Mouse (Mus musculus) intestine, embryonic 16.5 days (tissue): ENCODE results near the gene Zfp354a. TPM values are rescaled to one million over a fixed set of nuclear protein-coding genes. Genes with fewer than 3 reads are reported as not detected.
"Not testable (repeated sequence)": the region's sequence is repeated elsewhere in the genome, so short reads cannot be mapped to it uniquely, and the experiment has no call there.

Source experiments
- ATAC-seq: fragments of 200-750 bp; cut with Nextera tagmentation; 2 replicates; pipeline ENCODE4 v1.8.0; 2017; ENCODE audit warnings: moderate TSS enrichment, moderate library complexity
- H3K27ac ChIP-seq: fragments of 300-500 bp; sonication (generic); 2 replicates; pipeline ENCODE4 v1.5.1; 2014; ENCODE audit warnings: mild to moderate bottlenecking, low read length
- H3K27me3 ChIP-seq: fragments of 300-500 bp; sonication (generic); replicated peaks from 2 replicates; pipeline ENCODE4 v1.6.1; 2014; ENCODE audit warnings: low read length, control low read depth, mixed read lengths; ENCODE audit not compliant: control insufficient read depth, insufficient read depth
- H3K36me3 ChIP-seq: fragments of 300-500 bp; sonication (generic); 2 replicates; pipeline ENCODE4 v1.6.1; 2014; ENCODE audit warnings: low read length, control low read depth; ENCODE audit not compliant: control insufficient read depth, insufficient read depth
- H3K4me1 ChIP-seq: fragments of 300-500 bp; sonication (generic); 2 replicates; pipeline ENCODE4 v1.6.1; 2014; ENCODE audit warnings: low read length, control low read depth, mixed read lengths; ENCODE audit not compliant: control insufficient read depth, insufficient read depth
- H3K4me2 ChIP-seq: fragments of 300-500 bp; sonication (generic); 2 replicates; pipeline ENCODE4 v1.6.1; 2014; ENCODE audit warnings: low read depth, low read length, control low read depth
- H3K4me3 ChIP-seq: fragments of 300-500 bp; sonication (generic); 2 replicates; pipeline ENCODE4 v1.5.1; 2014; ENCODE audit warnings: mild to moderate bottlenecking, low read length
- H3K9ac ChIP-seq: fragments of 300-500 bp; sonication (generic); 2 replicates; pipeline ENCODE4 v1.6.1; 2014; ENCODE audit warnings: low read depth, low read length
- H3K9me3 ChIP-seq: fragments of 300-500 bp; sonication (generic); 2 replicates; pipeline ENCODE4 v1.6.1; 2016; ENCODE audit warnings: low read length, control low read depth; ENCODE audit not compliant: control insufficient read depth
- WGBS: fragments of 180-500 bp; shearing (Covaris S2); extraction: QIAGEN DNeasy Blood & Tissue Kit; methylation state at CpG from one replicate; pipeline ENCODE4 v1.1.7; 2014; 5-methylcytosine and 5-hydroxymethylcytosine counted together
- polyA plus RNA-seq: library from polyadenylated mRNA; unstranded; fragments of >200 nt; fragmentation: Nextera tagmentation; extraction: Ambion mirVana; gene quantifications from 2 replicates; pipeline ENCODE4 v1.2.1, GENCODE M21; 2015

The Zfp354a gene
- polyA plus RNA-seq = 5.4 and 6.2 TPM in 2 replicates

DNA sequence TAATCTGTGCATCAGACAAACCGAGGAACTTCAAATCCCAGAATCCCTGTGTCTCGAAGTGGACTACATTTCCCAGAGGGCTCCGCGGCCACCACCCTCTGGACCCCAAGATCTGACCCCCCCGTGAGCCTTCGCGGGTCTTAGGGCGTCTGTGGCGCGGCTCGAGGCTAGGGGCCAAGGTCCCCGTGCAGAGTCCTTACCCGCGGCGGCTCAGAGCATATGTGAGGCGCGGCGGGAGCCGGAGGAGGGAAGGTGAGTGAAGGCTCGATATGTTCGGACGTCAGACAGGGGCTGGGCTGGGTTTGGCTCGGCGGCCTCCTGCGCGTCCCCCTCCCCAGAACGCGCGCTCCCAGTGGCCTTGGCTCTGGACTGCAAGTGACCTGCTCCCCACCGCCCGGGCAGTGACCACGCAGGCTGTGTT, at the start of gene Zfp354a:
Zfp354a (plus strand) TSS at position 107 of the 421 bp plus-strand sequence.
- WGBS = under 1% methylated on average over 32 of the region's 32 CpGs
- H3K27me3 ChIP-seq = no peaks in the 10 kb centered on the region
- peak within 1 kb of the TSS; percentile 89 for H3K9ac ChIP-seq
- H3K36me3 ChIP-seq = no peaks in the 10 kb centered on the region; the same call in 1 of the 2 replicates
- no peaks in the 10 kb centered on the region for H3K9me3 ChIP-seq
- peak within 1 kb of the TSS; percentile 79 for H3K4me3 ChIP-seq
- H3K4me2 ChIP-seq = peak within 1 kb of the TSS; percentile 86
- no peaks in the 10 kb centered on the region for H3K4me1 ChIP-seq
- peak within 1 kb of the TSS; percentile 57; the same call in 1 of the 2 replicates for H3K27ac ChIP-seq
- peak; percentile 97 for ATAC-seq

DNA sequence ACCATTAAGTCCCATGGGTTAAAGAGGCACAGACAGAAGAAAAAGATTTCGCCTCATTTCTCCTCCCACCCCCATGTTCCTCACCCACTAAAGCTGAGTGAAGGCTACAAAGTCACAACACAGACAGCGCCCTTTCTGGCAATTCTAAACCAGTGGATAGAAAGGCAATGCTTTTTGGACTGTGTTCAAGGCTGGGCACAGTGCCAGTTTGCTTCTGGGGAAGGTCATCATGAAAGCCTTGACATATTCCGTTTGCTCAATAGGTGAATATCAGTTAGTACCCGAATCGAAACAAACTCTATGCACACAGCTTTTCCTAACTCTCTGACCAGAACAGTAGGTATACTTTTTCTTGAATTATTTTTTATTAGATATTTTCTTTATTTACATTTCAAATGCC, 47.2 kb upstream of the Zfp354a start:
- ATAC-seq = no peak
- 57% methylated on average over 5 of the region's 5 CpGs for WGBS
- Histone ChIP-seq H3K27ac (no peak overlapping the region), H3K36me3 (no peaks in the 10 kb centered on the region), H3K9ac (no peak overlapping the region), H3K9me3 (no peaks in the 10 kb centered on the region), H3K27me3 (no peaks in the 10 kb centered on the region), H3K4me2 (no peak overlapping the region), H3K4me1 (no peaks in the 10 kb centered on the region), H3K4me3 (no peak overlapping the region)

DNA sequence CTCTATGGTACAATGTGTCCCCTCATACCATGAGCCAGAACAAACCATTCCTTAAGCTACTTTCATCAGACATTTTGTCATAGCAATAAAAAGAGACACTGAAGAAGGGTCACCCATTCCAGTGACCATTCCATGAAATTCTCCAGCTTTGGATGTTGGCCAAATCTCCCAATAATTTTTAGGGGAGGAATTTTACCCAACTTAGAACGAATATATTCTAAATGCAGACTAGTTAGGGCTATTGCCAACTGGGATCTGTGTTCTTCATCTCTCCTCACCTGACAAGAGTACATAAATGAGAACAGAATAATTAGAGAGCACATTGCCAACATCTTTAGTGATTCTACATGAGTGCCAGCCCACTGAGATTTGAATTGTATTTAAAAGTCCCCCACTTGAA, 45.1 kb upstream of the Zfp354a start, which contains the start of gene Olfr54:
Olfr54 (plus strand) TSS at position 301 of the 400 bp plus-strand sequence.
- H3K9me3 ChIP-seq = no peaks in the 10 kb centered on the region
- 81% methylated on average over 1 of the region's 1 CpGs for WGBS
- no peak within 1 kb of the TSS for H3K9ac ChIP-seq
- ATAC-seq = no peak
- no peaks in the 10 kb centered on the region for H3K27me3 ChIP-seq
- H3K4me1 ChIP-seq = no peaks in the 10 kb centered on the region
- H3K4me2 ChIP-seq = no peak within 1 kb of the TSS
- H3K4me3 ChIP-seq = no peak within 1 kb of the TSS
- H3K27ac ChIP-seq = no peak within 1 kb of the TSS
- H3K36me3 ChIP-seq = no peaks in the 10 kb centered on the region

DNA sequence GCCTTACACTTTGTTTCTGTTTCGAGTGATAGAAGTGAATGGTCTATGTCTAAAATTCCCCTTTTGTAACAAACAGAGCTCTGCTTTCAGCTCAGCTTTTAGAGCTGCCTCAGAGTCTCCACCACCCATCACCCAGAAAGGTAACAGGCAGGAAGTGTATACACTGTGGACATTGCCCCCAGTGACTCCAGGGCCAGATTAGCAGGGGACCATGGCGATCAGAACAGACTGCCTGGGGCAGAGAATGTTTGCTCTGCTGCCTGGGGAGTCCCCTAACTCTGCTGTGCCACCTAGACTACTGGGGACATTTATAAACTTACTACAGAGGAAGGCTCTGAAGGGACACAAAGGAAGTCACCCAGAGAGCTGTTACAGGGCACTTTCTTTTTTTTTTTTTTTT, 42.7 kb upstream of the Zfp354a start:
- no peak for ATAC-seq
- no peak overlapping the region for H3K27ac ChIP-seq
- H3K9ac ChIP-seq = no peak overlapping the region
- no peak overlapping the region for H3K4me3 ChIP-seq
- H3K36me3 ChIP-seq = no peaks in the 10 kb centered on the region
- no peak overlapping the region for H3K4me2 ChIP-seq
- 50% methylated on average over 2 of the region's 2 CpGs for WGBS
- no peaks in the 10 kb centered on the region for H3K4me1 ChIP-seq
- H3K9me3 ChIP-seq = no peaks in the 10 kb centered on the region
- H3K27me3 ChIP-seq = no peaks in the 10 kb centered on the region

DNA sequence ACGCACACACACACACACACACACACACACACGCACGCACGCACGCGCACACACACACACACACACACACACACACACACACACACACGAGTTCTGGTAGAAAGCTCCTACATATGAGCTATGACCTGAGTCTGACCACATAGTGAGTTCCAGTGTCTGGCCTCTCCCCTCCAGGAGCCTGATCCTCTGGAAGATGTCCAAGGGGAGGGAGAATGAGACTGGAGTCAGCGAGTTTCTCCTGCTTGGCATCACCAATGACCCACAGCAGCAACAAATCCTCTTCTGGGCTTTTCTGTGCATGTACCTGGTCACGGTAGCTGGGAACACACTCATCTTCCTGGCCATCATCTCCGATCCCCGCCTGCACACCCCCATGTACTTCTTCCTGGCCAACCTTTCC, 32.2 kb upstream of the Zfp354a start:
- not testable (repeated sequence) for H3K4me2 ChIP-seq, H3K9me3 ChIP-seq, H3K27ac ChIP-seq, H3K4me3 ChIP-seq, H3K36me3 ChIP-seq, ATAC-seq, H3K27me3 ChIP-seq, H3K4me1 ChIP-seq, H3K9ac ChIP-seq
- 78% methylated on average over 9 of the region's 11 CpGs for WGBS

DNA sequence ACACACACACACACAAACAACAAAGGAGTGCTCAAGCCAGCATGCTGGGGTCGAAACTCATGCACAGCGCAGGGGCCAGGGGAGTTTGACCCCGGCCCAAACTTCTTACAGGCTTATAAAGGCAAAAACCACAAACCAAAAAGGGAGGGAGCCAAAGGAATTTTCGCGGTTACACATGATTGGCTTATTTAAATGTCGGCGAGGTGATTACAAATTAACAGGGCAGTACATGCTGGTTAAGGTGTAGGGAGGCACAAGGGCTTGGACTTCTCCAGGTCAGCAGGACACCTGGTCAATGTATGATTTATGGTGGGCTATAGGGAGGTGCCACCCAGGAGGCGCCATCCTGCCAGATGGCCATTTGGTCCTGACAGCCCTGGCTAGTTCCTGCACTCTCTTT, 29.7 kb upstream of the Zfp354a start:
- H3K9ac ChIP-seq, H3K9me3 ChIP-seq, H3K4me1 ChIP-seq, H3K27me3 ChIP-seq, H3K4me3 ChIP-seq, H3K36me3 ChIP-seq, ATAC-seq, H3K27ac ChIP-seq, H3K4me2 ChIP-seq: not testable (repeated sequence)
- WGBS = 68% methylated on average over 8 of the region's 8 CpGs

DNA sequence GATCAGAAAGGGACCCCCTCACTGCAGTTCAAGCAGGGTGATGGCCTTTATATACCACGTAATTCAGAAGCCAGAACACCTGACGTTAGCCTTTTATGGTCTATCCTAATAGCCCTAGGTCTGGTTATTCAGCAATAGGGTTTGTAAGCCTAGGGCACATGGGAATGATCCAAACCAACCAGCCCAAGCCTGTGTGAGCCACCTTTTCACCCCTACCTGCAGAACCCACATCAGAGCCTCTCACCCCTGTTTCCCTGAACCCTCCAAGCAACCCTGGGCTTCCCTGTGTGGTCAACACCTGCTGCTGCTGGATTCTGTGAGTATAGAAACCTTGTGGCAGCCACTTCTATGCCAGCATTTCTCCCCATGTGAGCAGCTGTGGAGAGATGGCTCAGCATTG, 28.8 kb upstream of the Zfp354a start:
- 57% methylated on average over 2 of the region's 2 CpGs for WGBS
- Histone ChIP-seq H3K9me3 (no peaks in the 10 kb centered on the region), H3K4me1 (no peaks in the 10 kb centered on the region), H3K4me3 (no peak overlapping the region), H3K27ac (no peak overlapping the region), H3K27me3 (no peaks in the 10 kb centered on the region), H3K4me2 (no peak overlapping the region), H3K9ac (no peak overlapping the region), H3K36me3 (no peaks in the 10 kb centered on the region)
- ATAC-seq = no peak

DNA sequence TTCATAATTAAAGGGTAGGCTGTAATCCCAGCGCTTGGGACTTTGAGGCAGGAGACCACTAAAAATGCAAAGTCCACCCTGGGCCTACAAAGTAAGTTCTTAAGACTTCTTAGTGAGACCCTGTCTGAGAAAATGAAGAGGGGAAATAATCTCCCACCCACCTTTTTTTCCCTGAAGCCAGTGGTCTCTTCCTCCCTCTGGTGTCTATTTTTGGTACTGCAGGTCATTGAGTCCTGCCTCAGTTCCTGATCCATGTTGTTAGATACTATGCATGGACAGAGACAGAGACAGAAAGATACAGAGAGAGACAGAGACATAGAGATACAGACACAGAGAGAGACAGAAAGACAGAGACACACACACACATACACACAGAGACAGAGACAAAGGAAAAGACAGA, 26.2 kb upstream of the Zfp354a start:
- no peaks in the 10 kb centered on the region for H3K4me1 ChIP-seq
- no peak overlapping the region for H3K4me3 ChIP-seq
- no peak overlapping the region for H3K27ac ChIP-seq
- H3K9ac ChIP-seq = no peak overlapping the region
- H3K36me3 ChIP-seq = no peaks in the 10 kb centered on the region
- ATAC-seq = no peak
- no peaks in the 10 kb centered on the region for H3K9me3 ChIP-seq
- WGBS = 19% methylated on average over 1 of the region's 1 CpGs
- H3K4me2 ChIP-seq = no peak overlapping the region
- H3K27me3 ChIP-seq = no peaks in the 10 kb centered on the region

DNA sequence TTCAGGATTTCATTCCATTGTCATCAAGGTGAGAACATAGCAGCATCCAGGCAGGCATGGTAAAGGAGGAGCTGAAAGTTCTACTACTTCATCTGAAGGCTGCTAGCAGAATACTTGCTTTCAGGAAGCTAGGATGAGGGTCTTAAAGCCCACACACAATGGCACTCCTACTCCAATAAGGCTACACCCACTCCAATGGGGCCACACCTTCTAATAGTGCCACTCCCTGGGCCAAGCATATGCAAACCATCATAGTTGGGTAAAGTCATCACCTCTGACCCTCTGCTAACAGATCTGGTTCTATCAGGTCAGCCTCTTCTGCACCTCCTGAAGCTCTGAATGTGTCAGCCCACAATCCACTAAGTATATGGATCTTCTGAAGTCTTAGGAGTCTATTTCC, 24.9 kb upstream of the Zfp354a start:
- not testable (repeated sequence) for H3K4me2 ChIP-seq, H3K36me3 ChIP-seq, H3K4me1 ChIP-seq, H3K9me3 ChIP-seq, H3K27me3 ChIP-seq, H3K4me3 ChIP-seq, ATAC-seq, H3K27ac ChIP-seq, H3K9ac ChIP-seq

DNA sequence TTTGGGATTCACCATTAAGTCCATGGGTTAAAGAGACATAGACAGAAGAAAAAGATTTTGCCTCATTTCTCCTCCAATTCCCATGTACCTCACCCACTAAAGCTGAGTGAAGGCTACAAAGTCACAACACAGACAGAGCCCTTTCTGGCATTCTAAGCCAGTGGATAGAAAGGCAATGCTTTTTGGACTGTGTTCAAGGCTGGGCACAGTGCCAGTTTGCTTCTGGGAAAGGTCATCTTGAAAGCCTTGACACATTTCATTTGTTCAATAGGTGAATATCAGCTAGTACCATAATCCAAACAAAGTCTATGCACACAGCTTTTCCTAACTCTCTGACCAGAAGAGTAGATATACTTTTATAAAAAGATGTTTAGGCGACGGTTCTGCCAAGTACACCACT, 23.1 kb upstream of the Zfp354a start:
- no peaks in the 10 kb centered on the region for H3K27me3 ChIP-seq
- H3K4me2 ChIP-seq = no peak overlapping the region
- H3K4me1 ChIP-seq = no peaks in the 10 kb centered on the region
- H3K27ac ChIP-seq = no peak overlapping the region
- H3K9me3 ChIP-seq = no peaks in the 10 kb centered on the region
- no peak overlapping the region for H3K4me3 ChIP-seq
- no peaks in the 10 kb centered on the region for H3K36me3 ChIP-seq
- no peak overlapping the region for H3K9ac ChIP-seq
- no peak for ATAC-seq
- 75% methylated on average over 2 of the region's 2 CpGs for WGBS
